Mouse (Mus musculus) stomach, embryonic 15.5 days (tissue): ENCODE measurements around the gene Coq5. TPM values are rescaled to one million over a fixed set of nuclear protein-coding genes. Genes with fewer than 3 reads are reported as not detected.

Experiments
- ATAC-seq: fragments of 200-750 bp; cut with Nextera tagmentation; 2 replicates; pipeline ENCODE4 v1.8.0; 2017; ENCODE audit warnings: low read depth, moderate number of reproducible peaks, moderate TSS enrichment; ENCODE audit not compliant: insufficient read depth, low FRiP score
- H3K27ac ChIP-seq: fragments of 300-500 bp; sonication (generic); 2 replicates; pipeline ENCODE4 v1.5.1; 2015; ENCODE audit warnings: mild to moderate bottlenecking, inconsistent platforms
- H3K27me3 ChIP-seq: fragments of 300-500 bp; sonication (generic); replicated peaks from 2 replicates; pipeline ENCODE4 v1.6.1; 2015; ENCODE audit warnings: inconsistent platforms
- H3K36me3 ChIP-seq: fragments of 300-500 bp; sonication (generic); 2 replicates; pipeline ENCODE4 v1.6.1; 2015; ENCODE audit warnings: inconsistent platforms
- H3K4me1 ChIP-seq: fragments of 300-500 bp; sonication (generic); 2 replicates; pipeline ENCODE4 v1.6.1; 2015; ENCODE audit warnings: inconsistent platforms
- H3K4me2 ChIP-seq: fragments of 300-500 bp; sonication (generic); 2 replicates; pipeline ENCODE4 v1.6.1; 2015; ENCODE audit warnings: mild to moderate bottlenecking, inconsistent platforms
- H3K4me3 ChIP-seq: fragments of 300-500 bp; sonication (generic); replicated peaks from 2 replicates; pipeline ENCODE4 v1.5.1; 2015; ENCODE audit warnings: inconsistent platforms
- H3K9ac ChIP-seq: fragments of 300-500 bp; sonication (generic); 2 replicates; pipeline ENCODE4 v1.6.1; 2015; ENCODE audit warnings: inconsistent platforms
- H3K9me3 ChIP-seq: fragments of 300-500 bp; sonication (generic); 2 replicates; pipeline ENCODE4 v1.6.1; 2016; ENCODE audit warnings: inconsistent platforms
- WGBS: fragments of 180-500 bp; shearing (Covaris S2); methylation state at CpG from one replicate; pipeline ENCODE4 v1.1.7; 2015; 5-methylcytosine and 5-hydroxymethylcytosine counted together
- polyA plus RNA-seq: library from polyadenylated mRNA; unstranded; fragments of >200 nt; fragmentation: Nextera tagmentation; extraction: Ambion mirVana; gene quantifications from 2 replicates; pipeline ENCODE4 v1.2.1, GENCODE M21; 2015

The Coq5 gene
- 46.5 and 47.9 TPM in 2 replicates for polyA plus RNA-seq

DNA sequence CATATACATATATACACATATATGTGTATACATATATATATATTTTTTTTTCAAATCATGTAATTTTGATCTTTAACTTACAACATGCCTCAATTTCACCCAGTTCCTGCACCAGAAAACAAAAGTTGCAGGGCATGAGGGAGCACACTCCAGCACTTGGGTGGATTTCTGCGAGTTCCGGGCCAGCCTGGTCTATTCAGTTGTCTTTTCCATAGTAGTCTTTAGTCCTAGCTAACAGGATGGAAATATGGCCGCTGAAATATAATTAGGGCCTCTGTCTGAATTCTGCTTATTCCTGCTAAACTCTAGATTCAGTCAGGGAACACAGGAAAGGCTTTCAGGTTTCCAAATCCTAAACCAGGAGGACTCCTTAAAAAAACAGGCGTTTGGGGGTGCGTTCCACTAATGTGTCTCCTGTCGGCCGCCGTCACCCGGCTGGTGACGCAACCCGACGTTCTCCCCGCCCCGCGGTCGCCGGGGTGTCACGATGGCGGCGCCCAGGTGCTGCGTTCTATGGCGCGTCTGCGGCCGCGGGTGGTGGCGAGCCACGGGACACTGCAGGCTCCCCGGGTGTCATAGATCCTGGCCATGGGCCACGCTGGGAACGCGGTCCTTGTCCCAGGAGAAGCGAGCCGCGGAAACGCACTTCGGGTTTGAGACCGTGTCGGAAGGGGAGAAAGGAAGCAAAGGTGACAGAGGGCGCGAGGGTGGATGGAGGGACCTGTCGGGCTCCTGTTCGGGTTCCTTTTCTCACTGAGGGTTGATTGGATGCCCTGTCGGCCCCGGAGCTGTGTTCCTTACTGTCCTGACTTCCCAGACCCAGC, at the start of gene Coq5:
Gene Coq5 (plus strand): TSS at position 441 of the 824 bp plus-strand sequence.
- peak; percentile 87 for ATAC-seq
- H3K9ac ChIP-seq = peak within 1 kb of the TSS; percentile 83
- H3K9me3 ChIP-seq = no peaks in the 10 kb centered on the region
- H3K36me3 ChIP-seq = peaks cover 9% of the 10 kb centered on the region
- no peaks in the 10 kb centered on the region for H3K27me3 ChIP-seq
- H3K27ac ChIP-seq = peak within 1 kb of the TSS; percentile 60; the same call in 1 of the 2 replicates
- 3% methylated on average over 45 of the region's 45 CpGs for WGBS
- H3K4me1 ChIP-seq = peaks cover 4% of the 10 kb centered on the region
- peak within 1 kb of the TSS; percentile 87 for H3K4me2 ChIP-seq
- peak within 1 kb of the TSS; percentile 92 for H3K4me3 ChIP-seq

DNA sequence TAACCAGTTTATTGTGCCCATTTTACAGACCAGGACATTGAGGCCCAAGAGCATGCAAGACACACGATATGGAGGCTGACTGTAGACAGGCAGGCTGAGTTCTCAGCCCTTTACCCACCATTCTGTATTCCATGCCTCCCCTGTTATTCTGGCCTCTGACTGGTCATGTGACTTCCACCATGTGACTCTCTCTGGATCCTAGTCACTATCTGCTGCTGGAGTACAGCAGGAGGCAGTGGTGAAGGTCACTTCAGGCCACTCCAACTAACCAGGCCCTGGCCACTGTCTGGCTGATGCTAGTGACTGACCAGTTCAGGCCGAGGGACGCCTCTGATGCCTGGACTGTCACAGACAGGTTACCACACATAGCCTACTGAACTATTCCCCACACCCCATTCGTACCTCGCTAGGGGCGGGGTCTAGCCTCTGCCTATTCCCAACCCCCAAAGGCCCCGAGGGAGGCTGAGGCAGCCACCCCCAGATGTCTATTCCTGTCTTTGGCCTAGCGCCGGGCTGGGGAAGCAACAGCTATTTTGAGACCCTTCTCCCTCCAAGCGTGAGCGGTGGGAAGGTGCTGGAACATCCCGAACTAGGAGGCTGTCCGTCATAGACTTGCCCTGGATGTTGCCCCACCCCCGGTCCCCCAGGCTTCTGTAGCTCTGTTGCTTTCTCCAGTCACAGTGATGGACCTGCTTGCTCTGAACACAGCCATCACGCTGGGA, 48.5 kb upstream of the Coq5 start:
- Histone ChIP-seq H3K27me3 (0 out of 2 replicates have a peak, but pooled peaks cover 3% of the 10 kb centered on the region), H3K36me3 (no peaks in the 10 kb centered on the region), H3K4me1 (peaks cover 5% of the 10 kb centered on the region), H3K9ac (no peak overlapping the region), H3K9me3 (no peaks in the 10 kb centered on the region), H3K27ac (no peak overlapping the region), H3K4me3 (no peak overlapping the region), H3K4me2 (no peak overlapping the region)
- ATAC-seq = no peak
- 51% methylated on average over 15 of the region's 15 CpGs for WGBS

DNA sequence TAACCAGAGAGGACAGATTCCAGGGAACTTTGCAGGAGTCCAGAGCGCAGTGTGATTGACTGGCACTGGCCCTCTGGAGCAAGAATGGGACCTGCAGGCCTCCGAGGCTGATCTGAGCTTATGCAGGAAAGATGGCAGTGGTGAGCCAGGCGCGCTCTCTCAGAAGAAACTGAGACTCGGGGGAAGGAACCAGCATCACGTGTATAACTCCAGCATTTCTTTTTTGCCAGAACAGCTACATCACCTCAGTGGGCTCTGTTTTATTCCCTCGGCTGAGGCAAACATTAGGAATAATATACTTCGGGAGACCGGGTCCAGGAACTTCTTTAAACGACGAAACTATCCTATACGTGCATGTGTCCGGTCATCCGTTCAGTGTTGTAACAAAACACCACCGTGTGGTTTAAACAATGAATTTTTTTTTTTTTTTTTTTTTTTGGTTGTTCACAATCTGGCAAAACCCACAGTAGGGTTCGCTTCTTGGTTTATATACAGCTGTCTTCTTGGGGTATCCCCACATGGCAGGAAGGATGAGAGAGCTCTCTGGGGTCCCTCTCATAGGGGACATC, 47.8 kb upstream of the Coq5 start:
- H3K27me3 ChIP-seq = 0 out of 2 replicates have a peak, but pooled peaks cover 3% of the 10 kb centered on the region
- H3K4me3 ChIP-seq = no peak overlapping the region
- no peak overlapping the region for H3K9ac ChIP-seq
- no peaks in the 10 kb centered on the region for H3K9me3 ChIP-seq
- H3K36me3 ChIP-seq = no peaks in the 10 kb centered on the region
- H3K4me2 ChIP-seq = no peak overlapping the region
- H3K4me1 ChIP-seq = peaks cover 5% of the 10 kb centered on the region
- 36% methylated on average over 16 of the region's 16 CpGs for WGBS
- H3K27ac ChIP-seq = no peak overlapping the region
- no peak for ATAC-seq

DNA sequence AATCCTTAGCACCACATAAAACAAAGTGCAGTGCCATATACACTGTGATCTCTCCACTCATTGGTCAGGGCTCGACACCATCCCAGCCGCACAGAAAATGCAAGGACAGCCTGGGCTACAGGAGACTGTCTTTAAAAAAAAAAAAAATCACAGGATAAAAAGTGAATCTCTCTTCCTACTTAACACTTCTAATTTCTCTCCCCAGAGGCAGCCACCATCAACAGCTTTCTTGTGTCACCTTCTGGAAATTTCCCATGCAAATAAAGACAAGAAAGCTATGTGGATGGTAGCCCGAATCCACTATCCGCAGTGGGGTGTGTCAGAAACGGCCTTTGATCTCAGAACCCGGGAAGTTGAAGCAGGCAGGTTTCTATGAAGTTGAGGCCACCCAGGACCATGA, 47.0 kb upstream of the Coq5 start:
- H3K4me2 ChIP-seq = no peak overlapping the region
- no peak for ATAC-seq
- no peaks in the 10 kb centered on the region for H3K9me3 ChIP-seq
- H3K36me3 ChIP-seq = no peaks in the 10 kb centered on the region
- no peak overlapping the region for H3K27ac ChIP-seq
- no peak overlapping the region for H3K9ac ChIP-seq
- 58% methylated on average over 6 of the region's 6 CpGs for WGBS
- no peak overlapping the region for H3K4me3 ChIP-seq
- H3K27me3 ChIP-seq = 0 out of 2 replicates have a peak, but pooled peaks cover 3% of the 10 kb centered on the region
- peaks cover 7% of the 10 kb centered on the region for H3K4me1 ChIP-seq

DNA sequence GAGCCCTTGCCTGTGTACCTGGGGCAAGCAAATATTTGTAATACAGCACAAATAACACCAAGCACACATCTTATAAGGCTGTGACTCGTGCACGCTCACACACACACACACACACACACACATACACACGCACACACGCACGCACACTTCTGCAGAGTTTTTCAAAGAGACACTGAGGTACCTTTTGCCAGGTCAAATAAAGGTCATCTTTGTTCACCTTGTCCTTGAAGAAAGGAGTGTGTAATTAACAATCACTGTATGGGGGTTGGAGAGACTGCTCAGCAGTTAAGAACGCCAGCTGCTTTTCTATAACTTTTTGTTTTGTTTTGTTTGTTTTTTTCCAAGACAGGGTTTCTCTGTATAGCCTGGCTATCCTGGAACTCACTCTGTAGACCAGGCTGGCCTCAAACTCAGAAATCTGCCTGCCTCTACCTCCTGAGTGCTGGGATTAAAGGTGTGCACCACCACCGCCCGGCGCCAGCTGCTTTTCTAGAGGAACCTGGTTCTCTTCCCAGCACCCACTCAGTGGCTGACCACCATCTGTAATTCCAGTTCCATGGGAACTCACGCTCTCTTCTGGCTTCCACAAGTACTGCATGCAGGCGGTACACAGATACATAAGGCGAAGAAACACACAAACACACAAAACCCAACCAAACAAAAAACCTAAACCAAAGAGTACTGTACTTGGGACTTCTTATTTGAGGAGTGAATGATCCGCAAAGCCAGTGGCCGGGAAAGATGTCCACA, 46.3 kb upstream of the Coq5 start:
- Histone ChIP-seq H3K27ac (no peak overlapping the region), H3K9ac (no peak overlapping the region), H3K4me3 (no peak overlapping the region), H3K4me1 (peaks cover 7% of the 10 kb centered on the region), H3K36me3 (no peaks in the 10 kb centered on the region), H3K27me3 (0 out of 2 replicates have a peak, but pooled peaks cover 3% of the 10 kb centered on the region), H3K9me3 (no peaks in the 10 kb centered on the region), H3K4me2 (no peak overlapping the region)
- no peak for ATAC-seq
- WGBS = 85% methylated on average over 14 of the region's 14 CpGs

DNA sequence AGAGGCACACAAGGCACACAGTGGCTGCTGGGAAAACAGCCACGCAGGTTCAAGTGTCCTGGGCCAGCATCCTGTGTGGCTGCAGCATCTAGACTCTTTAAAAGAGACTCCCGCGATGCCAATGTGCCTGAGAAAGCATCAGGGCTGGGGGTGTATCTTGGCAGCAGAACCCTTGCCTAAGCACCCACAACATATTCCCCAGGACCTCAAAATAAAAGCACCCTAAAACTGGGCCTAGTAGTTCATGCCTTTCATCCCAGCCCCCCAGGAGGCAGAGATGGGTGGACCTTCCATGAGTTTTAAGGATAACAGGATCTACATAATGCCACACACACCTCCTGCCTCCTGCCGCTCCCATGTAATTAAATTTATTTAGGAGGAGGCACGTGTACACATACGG, 44.9 kb upstream of the Coq5 start:
- Histone ChIP-seq H3K27ac (no peak overlapping the region), H3K4me2 (no peak overlapping the region), H3K4me3 (no peak overlapping the region), H3K27me3 (0 out of 2 replicates have a peak, but pooled peaks cover 3% of the 10 kb centered on the region), H3K9me3 (no peaks in the 10 kb centered on the region), H3K36me3 (no peaks in the 10 kb centered on the region), H3K4me1 (peaks cover 11% of the 10 kb centered on the region), H3K9ac (no peak overlapping the region)
- WGBS = 71% methylated on average over 6 of the region's 6 CpGs
- no peak for ATAC-seq

DNA sequence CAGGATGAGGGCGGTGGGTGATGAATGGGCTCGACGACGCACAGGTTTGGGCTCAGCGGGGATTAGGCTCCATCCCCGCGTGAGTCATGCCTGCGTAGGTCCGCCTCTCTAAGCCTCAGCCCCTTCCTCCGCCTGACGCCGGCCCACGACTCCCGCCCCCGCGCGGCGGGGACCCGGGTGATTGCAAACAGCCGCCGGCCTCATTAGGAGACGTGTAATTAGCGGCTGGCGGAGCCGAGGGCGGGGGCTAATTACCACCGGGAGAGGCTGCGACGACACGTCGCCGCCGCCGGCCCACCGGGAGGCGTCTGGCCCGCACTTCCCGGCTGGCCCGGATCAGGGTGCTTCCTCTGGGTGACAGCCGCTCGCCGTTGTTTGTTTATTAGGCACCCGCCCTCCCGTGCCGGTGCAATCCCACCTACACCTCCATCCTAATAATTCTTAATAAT, 44.1 kb upstream of the Coq5 start:
- peak; percentile 44; the same call in 1 of the 2 replicates for ATAC-seq
- Histone ChIP-seq H3K9ac (peak overlapping the region; percentile 58; the same call in 1 of the 2 replicates), H3K4me1 (peaks cover 11% of the 10 kb centered on the region), H3K27me3 (0 out of 2 replicates have a peak, but pooled peaks cover 3% of the 10 kb centered on the region), H3K4me2 (peak overlapping the region; percentile 98), H3K27ac (no peak overlapping the region), H3K4me3 (peak overlapping the region; percentile 61), H3K36me3 (peaks cover 7% of the 10 kb centered on the region), H3K9me3 (no peaks in the 10 kb centered on the region)
- WGBS = 2% methylated on average over 45 of the region's 45 CpGs

DNA sequence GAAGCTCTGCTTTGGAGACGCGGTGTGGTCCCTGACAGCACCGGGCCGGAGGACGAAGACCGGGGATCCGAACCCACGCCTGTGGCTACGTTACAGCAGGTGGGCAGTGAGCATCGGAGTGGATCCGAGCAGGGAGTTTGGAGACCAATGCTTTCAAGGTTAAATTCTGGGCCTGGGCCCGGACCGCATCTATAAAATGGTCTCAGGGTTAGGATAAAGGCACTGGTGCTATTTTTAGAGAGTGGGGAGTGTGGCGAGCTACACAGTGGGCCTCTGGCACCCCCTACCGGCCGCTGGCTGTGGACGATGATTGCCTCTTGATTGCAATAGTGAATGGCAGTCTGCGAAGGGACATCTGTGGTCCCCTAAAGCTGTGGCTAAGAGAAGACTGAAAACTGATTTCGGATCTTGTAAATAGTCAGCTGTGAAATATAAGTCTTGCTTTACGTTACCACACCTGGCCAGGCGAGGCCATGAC, 43.6 kb upstream of the Coq5 start, which contains the start of gene Pop5:
Gene Pop5 (plus strand): TSS at position 51 of the 478 bp plus-strand sequence.
- Histone ChIP-seq H3K9ac (peak within 1 kb of the TSS; percentile 58; the same call in 1 of the 2 replicates), H3K27ac (no peak within 1 kb of the TSS), H3K9me3 (no peaks in the 10 kb centered on the region), H3K4me3 (peak within 1 kb of the TSS; percentile 61), H3K27me3 (0 out of 2 replicates have a peak, but pooled peaks cover 3% of the 10 kb centered on the region), H3K36me3 (peaks cover 12% of the 10 kb centered on the region), H3K4me1 (peaks cover 11% of the 10 kb centered on the region), H3K4me2 (peak within 1 kb of the TSS; percentile 98)
- WGBS = 1% methylated on average over 21 of the region's 21 CpGs
- ATAC-seq = peak; percentile 63

DNA sequence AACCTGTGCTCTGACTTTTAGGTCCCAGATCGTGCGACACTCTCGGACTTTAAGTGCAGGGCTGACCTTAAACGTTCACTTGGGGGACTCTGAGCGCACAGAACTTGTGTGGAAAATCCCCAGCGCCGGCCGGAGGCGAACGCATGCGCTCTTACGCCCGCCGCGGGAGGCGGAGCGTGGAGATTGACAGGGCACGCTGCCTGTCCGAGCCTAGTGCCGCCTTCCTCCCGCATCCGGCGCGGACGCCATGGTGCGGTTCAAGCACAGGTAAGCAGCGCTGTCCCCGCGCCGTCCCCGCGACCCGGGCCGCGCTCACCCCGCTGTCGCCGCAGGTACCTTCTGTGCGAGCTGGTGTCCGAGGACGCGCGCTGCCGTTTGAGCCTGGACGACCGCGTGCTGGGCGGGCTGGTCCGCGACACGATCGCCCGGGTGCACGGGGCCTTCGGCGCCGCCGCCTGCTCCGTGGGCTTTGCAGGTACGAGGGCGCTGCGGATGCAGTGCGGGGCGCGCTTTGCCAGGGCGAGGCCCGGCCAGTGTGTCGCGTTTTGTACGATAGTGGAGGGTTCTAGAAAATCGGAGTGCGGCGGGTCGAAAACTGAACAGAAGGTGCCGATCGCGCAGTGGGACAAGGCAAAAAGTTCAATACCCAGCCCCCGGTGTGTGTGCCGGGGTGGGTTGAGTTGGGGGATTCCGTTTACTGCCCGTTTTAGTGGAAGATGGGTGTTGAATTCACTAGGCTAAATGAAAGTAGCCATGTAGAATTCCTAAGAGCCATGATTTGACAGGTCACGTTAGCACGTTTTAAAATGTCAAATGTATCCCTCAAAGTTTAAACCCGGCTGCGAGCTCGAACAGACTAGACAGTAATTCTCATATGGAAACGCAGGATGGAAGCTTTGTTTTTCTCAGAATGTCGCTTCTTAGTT, 41.4 kb upstream of the Coq5 start:
- peak; percentile 84 for ATAC-seq
- H3K27me3 ChIP-seq = 0 out of 2 replicates have a peak, but pooled peaks cover 3% of the 10 kb centered on the region
- peak overlapping the region; percentile 92 for H3K4me2 ChIP-seq
- peak overlapping the region; percentile 96 for H3K9ac ChIP-seq
- H3K9me3 ChIP-seq = no peaks in the 10 kb centered on the region
- H3K27ac ChIP-seq = peak overlapping the region; percentile 72; the same call in 1 of the 2 replicates
- peaks cover 11% of the 10 kb centered on the region for H3K4me1 ChIP-seq
- H3K36me3 ChIP-seq = peaks cover 34% of the 10 kb centered on the region
- H3K4me3 ChIP-seq = peak overlapping the region; percentile 82
- WGBS = under 1% methylated on average over 88 of the region's 88 CpGs

DNA sequence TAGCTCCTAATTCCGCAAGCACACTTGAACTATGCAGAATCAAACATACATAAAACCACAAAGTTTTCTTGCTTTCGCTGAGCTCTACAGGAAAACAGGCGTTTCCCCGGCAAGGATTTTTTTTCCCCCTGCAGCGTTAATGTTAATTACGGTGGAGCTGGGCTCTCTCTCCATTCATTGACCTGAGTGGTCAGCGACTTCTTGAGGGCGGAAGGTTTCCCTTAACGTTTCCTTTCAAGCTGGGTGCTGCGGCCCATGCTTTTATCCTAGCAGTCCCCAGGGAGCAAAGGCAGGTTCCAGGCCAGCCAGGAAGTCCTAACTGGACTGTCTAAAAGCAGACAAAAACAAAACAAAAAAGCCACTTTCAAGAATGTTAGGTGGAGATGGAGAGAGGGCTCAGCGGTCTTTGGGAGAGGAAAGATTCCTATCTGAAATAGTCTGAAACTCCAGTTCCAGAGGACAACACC, 40.7 kb upstream of the Coq5 start:
- 8% methylated on average over 11 of the region's 11 CpGs for whole genome bisulfite sequencing
- Histone ChIP-seq H3K27ac (no peak overlapping the region), H3K9ac (no peak overlapping the region), H3K4me1 (peaks cover 11% of the 10 kb centered on the region), H3K27me3 (0 out of 2 replicates have a peak, but pooled peaks cover 3% of the 10 kb centered on the region), H3K9me3 (no peaks in the 10 kb centered on the region), H3K4me3 (peak overlapping the region; percentile 82), H3K4me2 (peak overlapping the region; percentile 92), H3K36me3 (peaks cover 41% of the 10 kb centered on the region)
- no peak for ATAC-seq
